In the genomic region with DNA sequence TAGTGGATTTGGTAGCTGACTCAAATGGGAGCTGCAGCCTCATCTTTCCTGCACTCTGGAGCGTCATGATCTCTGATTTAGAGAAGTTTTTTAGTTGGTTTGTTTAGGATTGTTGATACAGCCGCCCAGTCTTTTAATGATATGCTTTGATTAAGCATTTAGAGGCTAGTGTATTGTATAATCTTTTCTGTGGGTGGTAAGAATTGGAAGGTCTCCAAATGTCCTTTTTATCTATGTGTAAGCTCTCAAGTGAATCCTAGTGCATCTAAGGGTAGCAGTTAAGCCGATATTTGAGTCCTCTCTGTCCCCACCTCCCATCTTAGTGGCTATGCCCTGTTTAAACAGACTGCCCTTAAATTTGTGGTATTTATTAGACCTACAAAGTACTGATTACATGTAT, we compare ENCODE assay signal across 18 mouse cellular contexts. TPM values are rescaled to one million over a fixed set of nuclear protein-coding genes. Genes with fewer than 3 reads are reported as not detected.
"Had no signal": no experiment of that assay in that cellular context is flagged by ENCODE, and none has a peak within 500 bp of the region (broad histone marks: within the 10 kb centered on the region; RNA-seq: fewer than 3 reads in every experiment).

No protein-coding gene starts in this region.

- H3K4me3 ChIP-seq: lung, embryonic 15.5 days; megakaryocyte, embryonic 14.5 days; midbrain, embryonic 13.5 days; midbrain, embryonic 15.5 days; neural tube, embryonic 12.5 days; stomach, embryonic 15.5 days had no signal

- H3K27ac ChIP-seq: lung, embryonic 15.5 days; macrophage; midbrain, embryonic 13.5 days; midbrain, embryonic 15.5 days; neural tube, embryonic 12.5 days; stomach, embryonic 15.5 days had no signal

- H3K36me3 ChIP-seq: midbrain, embryonic 15.5 days; stomach, embryonic 15.5 days had no signal

- H3K27me3 ChIP-seq: lung, embryonic 15.5 days; megakaryocyte, embryonic 14.5 days; midbrain, embryonic 13.5 days; midbrain, embryonic 15.5 days; neural tube, embryonic 12.5 days; stomach, embryonic 15.5 days had no signal

- H3K9ac ChIP-seq: liver, postnatal 0 days; lung, embryonic 15.5 days; midbrain, embryonic 13.5 days; midbrain, embryonic 15.5 days; neural tube, embryonic 12.5 days; stomach, embryonic 15.5 days had no signal

- DNase-seq: liver, postnatal 0 days; lung, postnatal 14 days; lung, postnatal 36 days; right cerebral cortex, postnatal 14 days; thymus, adult 2 months; thymus, postnatal 25 days; thymus, postnatal 4 days had no signal

- H3K9me3 ChIP-seq: lung, embryonic 15.5 days; megakaryocyte, embryonic 14.5 days; midbrain, embryonic 13.5 days; midbrain, embryonic 15.5 days; neural tube, embryonic 12.5 days; stomach, embryonic 15.5 days had no signal

- ATAC-seq: liver, postnatal 0 days; lung, postnatal 0 days; midbrain, embryonic 13.5 days; midbrain, embryonic 15.5 days had no signal

- H3K4me2 ChIP-seq: lung, embryonic 15.5 days; midbrain, embryonic 11.5 days; midbrain, embryonic 13.5 days; midbrain, embryonic 15.5 days; neural tube, embryonic 12.5 days; stomach, embryonic 15.5 days had no signal

- H3K4me1 ChIP-seq: neural tube, embryonic 12.5 days had no signal

RNA-seq across cellular contexts. Expression of gene Esam, which starts 13.4 kb away (rescaled TPM):
- total RNA-seq: monocyte, adult 5-6 weeks had no signal

RNA-seq across cellular contexts. Expression of gene Vsig2, which starts 24.6 kb away (rescaled TPM):
- total RNA-seq: megakaryocyte progenitor cell, adult 5-6 weeks; monocyte, adult 5-6 weeks had no signal
- polyA plus RNA-seq: macrophage; midbrain, embryonic 11.5 days had no signal
